Mouse (Mus musculus) lung, embryonic 14.5 days (tissue): ENCODE results near the gene Upb1. TPM values are rescaled to one million over a fixed set of nuclear protein-coding genes. Genes with fewer than 3 reads are reported as not detected.

Source experiments
- ATAC-seq: fragments of 200-750 bp; cut with Nextera tagmentation; 2 replicates; pipeline ENCODE4 v1.8.0; 2017; ENCODE audit warnings: mild to moderate bottlenecking, moderate TSS enrichment, moderate library complexity; ENCODE audit not compliant: insufficient read depth
- DNase-seq: peaks from one replicate; pipeline ENCODE4 v3.0.0-alpha.2; 2015
- H3K27ac ChIP-seq: fragments of 300-500 bp; sonication (generic); 2 replicates; pipeline ENCODE4 v1.5.1; 2014; ENCODE audit warnings: low read depth, mild to moderate bottlenecking, moderate library complexity
- H3K27me3 ChIP-seq: fragments of 300-500 bp; sonication (generic); 2 replicates; pipeline ENCODE4 v1.6.1; 2014; ENCODE audit warnings: low read length, control low read depth; ENCODE audit not compliant: insufficient read depth
- H3K36me3 ChIP-seq: fragments of 300-500 bp; sonication (generic); 2 replicates; pipeline ENCODE4 v1.6.1; 2014; ENCODE audit warnings: control low read depth; ENCODE audit not compliant: insufficient read depth
- H3K4me1 ChIP-seq: fragments of 300-500 bp; sonication (generic); 2 replicates; pipeline ENCODE4 v1.6.1; 2014; ENCODE audit warnings: antibody characterized with exemption, control low read depth; ENCODE audit not compliant: insufficient read depth
- H3K4me2 ChIP-seq: fragments of 300-500 bp; sonication (generic); 2 replicates; pipeline ENCODE4 v1.6.1; 2014; ENCODE audit warnings: mild to moderate bottlenecking
- H3K4me3 ChIP-seq: fragments of 300-500 bp; sonication (generic); 2 replicates; pipeline ENCODE4 v1.5.1; 2014; ENCODE audit warnings: low read depth, low read length
- H3K9ac ChIP-seq: fragments of 300-500 bp; sonication (generic); 2 replicates; pipeline ENCODE4 v1.6.1; 2014
- H3K9me3 ChIP-seq: fragments of 300-500 bp; sonication (generic); 2 replicates; pipeline ENCODE4 v1.6.1; 2016; ENCODE audit warnings: low read depth, low read length, control low read depth
- CTCF ChIP-seq: IDR thresholded peaks from 2 replicates; pipeline ENCODE4 v1.5.1; 2016; ENCODE audit warnings: antibody characterized with exemption, low read depth
- WGBS: fragments of 180-500 bp; shearing (Covaris S2); extraction: QIAGEN DNeasy Blood & Tissue Kit; methylation state at CpG from one replicate; pipeline ENCODE4 v1.1.7; 2014; 5-methylcytosine and 5-hydroxymethylcytosine counted together
- polyA plus RNA-seq: library from polyadenylated mRNA; unstranded; fragments of >200 nt; fragmentation: Nextera tagmentation; extraction: Ambion mirVana; gene quantifications from 2 replicates; pipeline ENCODE4 v1.2.1, GENCODE M21; 2014

Upb1 gene
- polyA plus RNA-seq, 1 experiment from 2014 or later = 0.17 TPM

- DNase-seq = no peak
- H3K4me3 ChIP-seq = no peak overlapping the region
- H3K9ac ChIP-seq = no peak overlapping the region
- H3K27me3 ChIP-seq = no peaks in the 10 kb centered on the region
- H3K4me1 ChIP-seq = no peaks in the 10 kb centered on the region
- no peak for ATAC-seq
- H3K36me3 ChIP-seq = no peaks in the 10 kb centered on the region
- TF ChIP-seq CTCF = no peak
- H3K27ac ChIP-seq = no peak overlapping the region
- H3K9me3 ChIP-seq = no peaks in the 10 kb centered on the region
- no peak overlapping the region for H3K4me2 ChIP-seq
- 61% methylated on average over 4 of the region's 4 CpGs for WGBS
Measured at GRCm38 (mm10) chr10:75481703-75482102, 80.8 kb downstream of the Upb1 start.

- H3K9ac ChIP-seq = no peak overlapping the region
- H3K36me3 ChIP-seq = no peaks in the 10 kb centered on the region
- H3K4me3 ChIP-seq = no peak overlapping the region
- TF ChIP-seq CTCF = no peak
- no peak for ATAC-seq
- no peaks in the 10 kb centered on the region for H3K4me1 ChIP-seq
- H3K27me3 ChIP-seq = no peaks in the 10 kb centered on the region
- WGBS = 78% methylated on average over 5 of the region's 5 CpGs
- H3K27ac ChIP-seq = no peak overlapping the region
- no peak overlapping the region for H3K4me2 ChIP-seq
- DNase-seq = no peak
- no peaks in the 10 kb centered on the region for H3K9me3 ChIP-seq
Measured at GRCm38 (mm10) chr10:75482271-75482670, 81.4 kb downstream of the Upb1 start.

DNA sequence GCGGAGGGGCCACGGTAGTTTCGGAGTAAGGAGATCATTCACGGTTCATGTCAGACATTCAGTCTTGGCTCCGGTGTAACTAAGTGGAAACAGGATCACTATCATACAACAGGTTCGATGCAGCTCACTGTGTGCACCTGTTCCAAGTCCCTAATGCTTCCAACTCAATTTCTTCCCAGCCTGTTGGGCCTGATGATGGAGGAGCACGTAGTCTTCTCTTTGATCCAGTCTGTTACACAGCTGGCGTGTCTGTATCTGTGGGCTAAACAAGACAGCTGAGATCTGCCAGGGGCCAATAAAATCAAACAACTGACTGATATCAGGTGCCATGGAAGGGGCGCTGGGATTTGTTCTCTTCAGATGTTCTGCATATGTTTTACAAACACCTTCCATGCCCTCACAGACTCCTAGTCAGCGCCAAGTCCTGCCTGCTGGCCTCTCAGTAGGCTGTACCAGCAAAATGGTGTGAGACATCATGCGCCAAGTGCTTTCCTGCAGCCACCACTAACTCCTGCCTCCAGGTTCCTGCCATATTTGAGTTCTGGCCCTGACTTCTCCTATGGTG lies 82.1 kb downstream of the Upb1 start:
- no peak overlapping the region for H3K9ac ChIP-seq
- no peak for TF ChIP-seq CTCF
- no peak overlapping the region for H3K4me2 ChIP-seq
- ATAC-seq (no peak), DNase-seq (no peak)
- no peak overlapping the region for H3K4me3 ChIP-seq
- WGBS = 78% methylated on average over 11 of the region's 11 CpGs
- H3K36me3 ChIP-seq = no peaks in the 10 kb centered on the region
- H3K4me1 ChIP-seq = no peaks in the 10 kb centered on the region
- no peak overlapping the region for H3K27ac ChIP-seq
- no peaks in the 10 kb centered on the region for H3K9me3 ChIP-seq
- no peaks in the 10 kb centered on the region for H3K27me3 ChIP-seq

GRCm38 (mm10) chr10:75484066-75484465 lies 83.2 kb downstream of the Upb1 start:
- no peak overlapping the region for H3K9ac ChIP-seq
- ATAC-seq (no peak), DNase-seq (no peak)
- H3K4me3 ChIP-seq = no peak overlapping the region
- no peaks in the 10 kb centered on the region for H3K27me3 ChIP-seq
- no peaks in the 10 kb centered on the region for H3K36me3 ChIP-seq
- no peaks in the 10 kb centered on the region for H3K4me1 ChIP-seq
- TF ChIP-seq CTCF = no peak
- no peak overlapping the region for H3K27ac ChIP-seq
- H3K4me2 ChIP-seq = no peak overlapping the region
- 89% methylated on average over 6 of the region's 6 CpGs for WGBS
- no peaks in the 10 kb centered on the region for H3K9me3 ChIP-seq

GRCm38 (mm10) chr10:75484767-75485166 lies 83.9 kb downstream of the Upb1 start:
- Histone ChIP-seq H3K4me3 (no peak overlapping the region), H3K9me3 (no peaks in the 10 kb centered on the region), H3K27ac (no peak overlapping the region), H3K27me3 (no peaks in the 10 kb centered on the region), H3K4me2 (no peak overlapping the region), H3K4me1 (no peaks in the 10 kb centered on the region), H3K9ac (no peak overlapping the region), H3K36me3 (no peaks in the 10 kb centered on the region)
- no peak for ATAC-seq
- TF ChIP-seq CTCF = no peak
- WGBS = 56% methylated on average over 6 of the region's 6 CpGs
- no peak for DNase-seq

DNA sequence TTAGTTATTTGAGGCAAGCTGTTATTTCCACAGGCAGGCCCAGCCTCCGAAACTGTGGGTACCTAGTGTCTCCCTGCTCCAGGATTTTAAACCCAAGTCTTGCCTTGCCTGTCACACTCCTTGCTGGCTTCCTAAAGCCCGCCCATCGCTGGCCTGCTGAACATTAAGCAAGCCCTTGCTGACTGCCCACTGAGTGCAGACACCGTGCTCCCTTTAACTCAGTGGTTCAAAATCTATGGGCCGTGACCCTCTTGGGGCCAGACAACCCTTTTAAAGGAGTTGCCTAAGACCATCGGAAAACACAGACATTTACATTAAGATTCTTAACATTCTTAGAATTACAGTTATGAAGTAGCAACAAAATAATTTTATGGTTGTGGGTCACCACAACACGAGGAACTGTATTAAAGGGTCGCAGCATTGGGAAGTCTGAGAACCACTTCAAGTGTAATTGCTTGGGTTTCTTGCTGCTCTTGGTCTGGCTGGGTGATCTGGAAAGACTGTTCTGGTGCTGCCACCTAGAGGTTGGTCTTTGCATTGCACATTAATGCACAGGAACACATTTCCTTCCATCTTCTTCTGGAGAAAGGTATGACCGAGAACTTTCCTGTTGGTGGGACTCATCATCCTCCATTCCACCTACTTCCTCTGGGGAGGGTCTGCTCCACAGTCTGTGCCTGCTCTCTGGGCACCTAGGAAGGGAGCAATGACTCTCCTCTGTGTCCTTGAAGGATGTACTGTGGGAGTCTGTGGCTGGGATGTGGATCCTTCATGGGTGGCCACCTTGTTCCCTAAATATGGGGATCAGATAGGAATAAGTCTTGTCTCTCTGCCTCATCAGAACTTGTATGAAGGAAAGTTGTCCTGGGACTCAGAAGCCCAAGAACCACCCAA lies 85.4 kb downstream of the Upb1 start:
- Histone ChIP-seq H3K4me3 (no peak overlapping the region), H3K9ac (no peak overlapping the region), H3K27ac (no peak overlapping the region), H3K27me3 (no peaks in the 10 kb centered on the region), H3K4me2 (no peak overlapping the region), H3K9me3 (no peaks in the 10 kb centered on the region), H3K4me1 (no peaks in the 10 kb centered on the region), H3K36me3 (no peaks in the 10 kb centered on the region)
- DNase-seq (peak; percentile 91), ATAC-seq (peak; percentile 69; the same call in 1 of the 2 replicates)
- peak; percentile 96 for TF ChIP-seq CTCF
- WGBS = 50% methylated on average over 9 of the region's 9 CpGs

- H3K9ac ChIP-seq = no peak overlapping the region
- no peak overlapping the region for H3K27ac ChIP-seq
- WGBS = 57% methylated on average over 3 of the region's 3 CpGs
Measured at GRCm38 (mm10) chr10:75487131-75487530, 86.2 kb downstream of the Upb1 start.

More at GRCm38 (mm10) chr10:75487131-75487530, 86.2 kb downstream of the Upb1 start:
- H3K27me3 ChIP-seq = no peaks in the 10 kb centered on the region
- H3K4me3 ChIP-seq = no peak overlapping the region
- H3K36me3 ChIP-seq = no peaks in the 10 kb centered on the region
- no peak for DNase-seq
- H3K4me2 ChIP-seq = no peak overlapping the region
- H3K4me1 ChIP-seq = no peaks in the 10 kb centered on the region
- no peak for ATAC-seq
- no peaks in the 10 kb centered on the region for H3K9me3 ChIP-seq
- no peak for TF ChIP-seq CTCF
